Mouse (Mus musculus): Measurements from ENCODE around the gene Irak1bp1.

GRCm38 (mm10) chr9:82829693-82830430 is 522 bp downstream of the Irak1bp1 start:
- TF ChIP-seq CTCF (IDR thresholded peaks at IDR 0.05; ENCODE audit: low read depth, low read length) (no peak), POLR2A (IDR thresholded peaks at IDR 0.05; ENCODE audit: extremely low read depth, insufficient read depth, low read length) (no peak)

All from liver, adult 2 months (tissue).